Mouse (Mus musculus): ENCODE results near the gene Arhgef25. TPM values are rescaled to one million over a fixed set of nuclear protein-coding genes. Genes with fewer than 3 reads are reported as not detected.
"Not testable (repeated sequence)": the region's sequence is repeated elsewhere in the genome, so short reads cannot be mapped to it uniquely, and the experiment has no call there.

Arhgef25 gene
- polyA plus RNA-seq, 1 experiment = 31.8 TPM

- Histone ChIP-seq H3K79me2 (ENCODE audit: control insufficient read depth, insufficient read depth) (peaks cover 19% of the 10 kb centered on the region), H3K27me3 (ENCODE audit: control insufficient read depth, insufficient read depth, insufficient read length) (no peaks in the 10 kb centered on the region), H3K79me3 (ENCODE audit: low read depth) (peaks cover 4% of the 10 kb centered on the region), H3ac (ENCODE audit: control insufficient read depth, insufficient read length, low read depth) (no peak overlapping the region), H3K4me3 (ENCODE audit: insufficient read depth, poor library complexity, severe bottlenecking) (no peak overlapping the region), H3K36me3 (ENCODE audit: control insufficient read depth, insufficient read depth) (peaks cover 19% of the 10 kb centered on the region)
- TF ChIP-seq MAX (IDR thresholded peaks at IDR 0.05) (no peak), CEBPB (IDR thresholded peaks at IDR 0.05; ENCODE audit: low read depth) (no peak), MYOD1 (IDR thresholded peaks at IDR 0.05; ENCODE audit: control insufficient read depth, insufficient read length, low read depth) (no peak), USF1 (IDR thresholded peaks at IDR 0.05; ENCODE audit: low read depth) (no peak), CTCF (IDR thresholded peaks at IDR 0.05; ENCODE audit: control insufficient read depth, insufficient read depth, insufficient read length) (no peak), MYOG (IDR thresholded peaks at IDR 0.05; ENCODE audit: control insufficient read depth, extremely low read depth, insufficient read length) (no peak), FOSL1 (IDR thresholded peaks at IDR 0.05; ENCODE audit: insufficient read depth, low read length, poor library complexity, severe bottlenecking) (no peak)
Measured at GRCm38 (mm10) chr10:127193011-127193410, 3.1 kb upstream of the Arhgef25 start.

- not testable (repeated sequence) for H3K27me3 ChIP-seq (ENCODE audit: control insufficient read depth, insufficient read depth, insufficient read length); H3K4me3 ChIP-seq (ENCODE audit: insufficient read depth, poor library complexity, severe bottlenecking); H3ac ChIP-seq (ENCODE audit: control insufficient read depth, insufficient read length, low read depth); H3K79me3 ChIP-seq (ENCODE audit: low read depth)
- Histone ChIP-seq H3K79me2 (ENCODE audit: control insufficient read depth, insufficient read depth) (peaks cover 19% of the 10 kb centered on the region), H3K36me3 (ENCODE audit: control insufficient read depth, insufficient read depth) (peaks cover 11% of the 10 kb centered on the region)
Measured at GRCm38 (mm10) chr10:127192057-127192328, 2.1 kb upstream of the Arhgef25 start.

GRCm38 (mm10) chr10:127191191-127192056 is 1.5 kb upstream of the Arhgef25 start:
- Histone ChIP-seq H3K36me3 (ENCODE audit: control insufficient read depth, insufficient read depth) (peaks cover 7% of the 10 kb centered on the region), H3K79me3 (ENCODE audit: low read depth) (peaks cover 4% of the 10 kb centered on the region), H3K79me2 (ENCODE audit: control insufficient read depth, insufficient read depth) (peaks cover 19% of the 10 kb centered on the region), H3K4me3 (ENCODE audit: insufficient read depth, poor library complexity, severe bottlenecking) (no peak overlapping the region), H3ac (ENCODE audit: control insufficient read depth, insufficient read length, low read depth) (no peak overlapping the region), H3K27me3 (ENCODE audit: control insufficient read depth, insufficient read depth, insufficient read length) (no peaks in the 10 kb centered on the region)
- TF ChIP-seq MYOD1 (IDR thresholded peaks at IDR 0.05; ENCODE audit: control insufficient read depth, insufficient read length, low read depth) (peak; percentile 36), FOSL1 (IDR thresholded peaks at IDR 0.05; ENCODE audit: insufficient read depth, low read length, poor library complexity, severe bottlenecking) (no peak)

- Histone ChIP-seq H3K79me3 (ENCODE audit: low read depth) (no peaks in the 10 kb centered on the region), H3K36me3 (ENCODE audit: control insufficient read depth, insufficient read depth) (peaks cover 7% of the 10 kb centered on the region), H3K79me2 (ENCODE audit: control insufficient read depth, insufficient read depth) (peaks cover 13% of the 10 kb centered on the region), H3K27me3 (ENCODE audit: control insufficient read depth, insufficient read depth, insufficient read length) (no peaks in the 10 kb centered on the region), H3ac (ENCODE audit: control insufficient read depth, insufficient read length, low read depth) (no peak overlapping the region), H3K4me3 (ENCODE audit: insufficient read depth, poor library complexity, severe bottlenecking) (no peak overlapping the region)
- TF ChIP-seq MYOD1 (IDR thresholded peaks at IDR 0.05; ENCODE audit: control insufficient read depth, insufficient read length, low read depth) (no peak), FOSL1 (IDR thresholded peaks at IDR 0.05; ENCODE audit: insufficient read depth, low read length, poor library complexity, severe bottlenecking) (no peak), CTCF (IDR thresholded peaks at IDR 0.05; ENCODE audit: control insufficient read depth, insufficient read depth, insufficient read length) (no peak), USF1 (IDR thresholded peaks at IDR 0.05; ENCODE audit: low read depth) (no peak), MYOG (IDR thresholded peaks at IDR 0.05; ENCODE audit: control insufficient read depth, extremely low read depth, insufficient read length) (no peak), CEBPB (IDR thresholded peaks at IDR 0.05; ENCODE audit: low read depth) (no peak), MAX (IDR thresholded peaks at IDR 0.05) (no peak)
Measured at GRCm38 (mm10) chr10:127190398-127191190, 711 bp upstream of the Arhgef25 start.

- Histone ChIP-seq H3K27me3 (ENCODE audit: control insufficient read depth, insufficient read depth, insufficient read length) (no peaks in the 10 kb centered on the region), H3K36me3 (ENCODE audit: control insufficient read depth, insufficient read depth) (peaks cover 7% of the 10 kb centered on the region), H3ac (ENCODE audit: control insufficient read depth, insufficient read length, low read depth) (peak overlapping the region; percentile 90), H3K79me2 (ENCODE audit: control insufficient read depth, insufficient read depth) (peaks cover under 1% of the 10 kb centered on the region), H3K4me3 (ENCODE audit: insufficient read depth, poor library complexity, severe bottlenecking) (peak overlapping the region; percentile 40), H3K79me3 (ENCODE audit: low read depth) (no peaks in the 10 kb centered on the region)
- TF ChIP-seq USF1 (IDR thresholded peaks at IDR 0.05; ENCODE audit: low read depth) = no peak
- no peak for TF ChIP-seq MYOG (IDR thresholded peaks at IDR 0.05; ENCODE audit: control insufficient read depth, extremely low read depth, insufficient read length)
- TF ChIP-seq CTCF (IDR thresholded peaks at IDR 0.05; ENCODE audit: control insufficient read depth, insufficient read depth, insufficient read length) = no peak
- no peak for TF ChIP-seq CEBPB (IDR thresholded peaks at IDR 0.05; ENCODE audit: low read depth)
- TF ChIP-seq MYOD1 (IDR thresholded peaks at IDR 0.05; ENCODE audit: control insufficient read depth, insufficient read length, low read depth) = no peak
- TF ChIP-seq MAX (IDR thresholded peaks at IDR 0.05) = no peak
- no peak for TF ChIP-seq FOSL1 (IDR thresholded peaks at IDR 0.05; ENCODE audit: insufficient read depth, low read length, poor library complexity, severe bottlenecking)
Measured at GRCm38 (mm10) chr10:127189116-127189650, 700 bp downstream of the Arhgef25 start.
